Mouse (Mus musculus) layer of hippocampus, postnatal 25 days (tissue): ENCODE data around the gene Lars2. TPM values are rescaled to one million over a fixed set of nuclear protein-coding genes. Genes with fewer than 3 reads are reported as not detected.
"Not testable (repeated sequence)": the region's sequence is repeated elsewhere in the genome, so short reads cannot be mapped to it uniquely, and the experiment has no call there.

Source experiments
- DNase-seq, 2 experiments: peaks; one replicate each; pipeline ENCODE4 v3.0.0; 2022; ENCODE audit warnings: mixed read lengths in 2 of 2, low spot score in 1 of 2; ENCODE audit errors: extremely low spot score in 1 of 2
- total RNA-seq, 2 experiments: library from RNA; stranded (reverse); gene quantifications; 2 replicates each; pipeline ENCODE4 v1.2.3; 2021

Gene Lars2
- total RNA-seq, 2 experiments from 2014 or later, result 45.7 to 46.6 TPM

DNA sequence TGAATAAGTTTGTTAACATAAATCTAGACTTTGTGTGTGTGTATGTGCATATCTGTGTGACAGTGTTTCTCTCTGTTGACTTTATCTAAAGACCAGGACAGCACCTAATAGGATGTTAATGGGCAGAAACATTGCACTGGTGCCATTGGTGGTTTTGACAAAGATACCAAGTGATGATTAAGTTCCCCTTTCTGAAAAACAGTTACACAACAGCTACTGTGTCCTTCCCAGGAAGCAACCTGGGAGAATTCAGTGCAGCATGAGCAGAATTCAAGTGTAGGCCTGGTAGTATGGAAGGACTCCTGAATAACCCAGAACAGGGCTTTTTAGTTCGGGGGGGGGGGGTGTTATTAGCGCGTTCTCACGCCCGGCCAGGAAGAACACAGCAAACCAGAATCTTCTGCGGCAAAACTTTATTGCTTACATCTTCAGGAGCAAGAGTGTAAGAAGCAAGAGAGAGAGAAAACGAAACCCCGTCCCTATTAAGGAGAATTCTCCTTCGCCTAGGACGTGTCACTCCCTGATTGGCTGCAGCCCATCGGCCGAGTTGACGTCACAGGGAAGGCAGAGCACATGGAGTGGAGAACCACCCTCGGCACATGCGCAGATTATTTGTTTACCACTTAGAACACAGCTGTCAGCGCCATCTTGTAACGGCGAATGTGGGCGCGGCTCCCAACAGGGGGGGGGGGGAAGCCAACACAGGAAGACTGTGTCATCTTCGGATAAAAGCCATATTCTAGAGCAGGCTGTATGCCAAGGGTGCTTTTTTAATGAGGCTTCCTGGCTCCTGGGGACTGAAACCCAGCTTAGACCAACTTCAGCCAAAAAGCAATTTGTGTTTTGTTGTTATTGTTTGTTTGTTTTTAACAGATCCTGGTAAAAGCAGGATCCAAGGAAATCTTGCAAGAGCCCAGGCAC lies 21.6 kb downstream of the Lars2 start:
- DNase-seq, result not testable (repeated sequence)

DNA sequence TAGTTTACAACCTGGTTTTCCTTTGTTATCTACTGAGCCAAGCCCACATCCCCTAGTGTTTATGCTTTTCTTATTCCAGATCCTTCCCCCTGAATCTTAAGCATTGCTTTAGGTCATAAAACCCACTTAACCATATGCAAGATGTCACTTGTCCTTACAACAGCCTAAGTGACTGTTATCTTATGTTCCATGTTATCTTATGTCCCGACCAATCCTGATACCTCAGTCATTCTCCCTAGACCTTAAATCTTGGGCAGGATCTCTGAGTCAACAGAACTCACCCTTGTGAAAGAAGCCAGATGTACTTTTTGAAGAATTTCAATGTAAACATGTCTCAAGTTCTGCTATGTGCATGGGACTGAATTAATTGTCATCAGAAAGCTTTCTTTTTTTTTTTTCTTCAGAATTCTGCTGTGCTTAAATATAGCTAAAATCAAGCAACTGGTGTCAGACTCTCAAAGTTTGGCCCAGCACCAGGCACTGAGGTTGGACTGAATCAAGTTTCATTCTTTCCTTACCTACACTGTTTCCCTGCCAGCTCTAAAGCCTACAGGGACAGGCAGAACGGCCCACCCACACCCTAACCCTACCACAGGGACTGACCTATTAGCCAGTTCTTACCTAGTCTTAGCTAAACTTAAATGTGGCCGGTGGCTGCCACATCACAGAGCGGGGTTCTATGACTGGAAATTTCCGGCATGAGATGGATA lies 24.6 kb downstream of the Lars2 start:
- DNase-seq, result no peak

DNA sequence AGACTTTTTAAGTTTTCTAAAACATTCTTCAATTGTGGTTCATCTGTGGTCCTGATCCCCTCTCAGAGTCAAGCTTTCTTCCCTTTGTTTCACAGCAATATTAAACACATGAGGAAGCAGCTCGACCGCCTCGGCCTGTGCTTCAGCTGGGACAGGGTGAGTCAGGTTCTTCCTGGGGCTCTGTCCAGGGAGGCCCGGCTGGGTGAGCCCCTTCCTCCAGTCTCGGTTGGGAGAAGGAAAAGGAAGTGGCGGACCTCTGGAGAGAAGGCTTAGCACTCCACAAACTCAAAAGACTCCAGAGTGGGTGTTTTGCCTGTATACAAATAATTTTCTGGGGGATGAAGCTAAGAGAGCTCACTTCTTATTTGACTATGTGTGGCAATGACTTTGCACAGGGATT lies 28.1 kb downstream of the Lars2 start:
- DNase-seq, result no peak

DNA sequence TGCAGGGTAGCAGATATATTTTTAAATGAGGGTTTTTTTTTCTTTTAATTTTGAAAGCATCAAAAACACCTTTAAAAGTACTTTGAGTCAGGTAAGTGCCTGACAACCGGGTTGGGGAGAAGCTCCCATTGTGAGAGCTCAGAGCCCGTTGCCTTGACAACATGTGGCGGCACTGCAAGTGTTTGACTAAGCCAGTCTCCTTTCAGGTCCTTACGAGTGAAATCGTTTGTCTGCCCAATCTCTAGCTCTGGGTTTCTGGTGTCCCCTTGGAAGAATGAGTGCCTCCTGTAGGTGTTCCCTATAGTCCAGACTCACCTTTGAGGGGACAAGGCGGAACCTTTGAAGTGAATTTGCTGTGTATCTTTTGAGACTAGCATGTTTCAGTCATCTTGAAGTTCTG lies 31.0 kb downstream of the Lars2 start:
- no peak for DNase-seq

DNA sequence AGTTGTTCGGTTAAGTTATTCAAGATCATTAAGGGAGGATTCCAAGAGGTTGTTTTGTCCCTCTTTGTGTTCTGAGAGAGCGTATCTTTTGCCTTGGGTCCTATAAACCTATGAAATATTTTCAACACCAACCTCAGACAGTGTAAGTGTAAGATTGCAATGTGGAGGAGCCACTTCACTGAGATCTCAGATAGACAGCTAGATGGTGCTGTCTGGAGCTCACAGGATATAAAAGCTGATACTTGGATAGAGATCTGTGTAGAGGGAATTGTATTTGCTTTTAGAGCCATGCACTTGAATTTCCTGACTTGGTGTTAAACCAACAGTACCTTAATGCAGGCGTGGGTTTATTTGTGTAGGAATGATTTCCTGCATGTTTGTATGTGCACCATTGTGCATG lies 35.5 kb downstream of the Lars2 start:
- no peak for DNase-seq

DNA sequence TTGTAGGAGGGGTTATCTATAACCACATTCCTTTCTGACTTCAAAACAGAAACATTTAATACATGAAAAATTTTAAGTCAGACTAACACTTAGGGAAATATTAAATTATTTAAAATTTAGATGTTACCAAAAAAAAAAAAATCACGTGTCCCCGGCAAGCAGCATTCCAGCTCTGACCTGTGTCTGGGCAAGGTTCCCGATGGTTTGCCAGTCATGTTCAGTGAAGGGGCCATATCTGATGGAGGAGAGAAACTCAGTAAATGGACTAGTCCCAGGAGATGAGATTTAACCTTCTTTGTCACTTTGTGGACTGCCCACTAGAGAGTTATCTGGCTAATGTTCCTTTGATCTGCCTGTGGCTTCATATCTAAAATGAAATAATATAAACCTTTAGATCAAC lies 36.3 kb downstream of the Lars2 start:
- no peak for DNase-seq

DNA sequence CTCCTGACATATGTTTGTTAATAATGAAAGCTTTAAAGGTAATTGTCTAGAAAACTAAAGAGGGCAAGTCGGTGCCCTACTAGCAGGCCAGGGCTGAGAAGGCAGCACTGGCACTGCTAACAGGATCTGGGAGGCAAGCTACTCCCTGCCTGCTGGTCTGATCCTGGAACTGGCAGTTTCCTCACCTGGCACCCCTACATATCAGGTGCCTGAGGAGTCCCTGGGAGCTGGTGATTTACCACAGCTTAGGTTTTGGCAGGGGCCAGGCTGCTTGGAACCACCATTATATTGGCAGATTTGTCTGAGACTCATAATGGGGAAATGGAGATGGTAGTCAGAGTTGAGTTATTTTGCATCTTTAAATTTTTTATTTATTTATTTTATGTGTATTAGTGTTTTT lies 38.5 kb downstream of the Lars2 start:
- DNase-seq, result no peak

DNA sequence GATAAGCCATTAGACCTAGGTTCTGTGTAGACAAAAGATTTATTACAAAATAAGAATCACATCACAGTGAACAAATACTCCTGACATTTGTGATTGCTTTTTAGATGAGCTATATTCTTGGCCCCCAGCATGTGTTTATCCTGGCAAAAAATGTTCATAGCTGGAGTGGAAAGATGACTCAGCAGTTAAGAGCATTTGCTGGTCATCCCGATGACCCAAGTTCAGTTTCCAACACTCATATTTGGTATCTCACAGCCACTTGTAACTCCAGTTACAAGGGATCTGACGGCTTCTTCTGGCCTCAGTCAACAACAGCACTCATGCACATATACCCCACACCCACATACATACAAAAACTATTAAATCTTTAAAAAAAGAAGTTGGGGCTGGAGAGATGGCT lies 42.0 kb downstream of the Lars2 start:
- no peak for DNase-seq

DNA sequence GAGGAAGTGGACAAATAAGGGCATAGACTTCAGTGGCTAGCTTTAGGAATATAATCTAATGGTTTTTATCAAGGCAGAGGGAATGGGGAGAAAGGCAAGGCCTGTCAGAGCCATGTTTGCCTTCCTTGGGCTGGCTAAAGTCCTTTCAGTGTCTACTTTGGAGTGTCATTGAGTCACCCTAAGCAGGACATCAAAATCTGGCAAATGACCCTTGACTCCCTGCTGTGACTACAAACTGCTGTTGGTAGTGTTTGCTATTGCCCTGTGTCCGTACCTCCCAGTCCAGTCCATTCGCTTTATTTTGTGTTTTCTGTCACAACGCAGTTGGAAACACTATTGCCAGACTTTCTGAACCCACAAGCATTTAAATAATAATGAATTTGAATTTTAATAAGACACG lies 63.1 kb downstream of the Lars2 start:
- DNase-seq, result no peak

DNA sequence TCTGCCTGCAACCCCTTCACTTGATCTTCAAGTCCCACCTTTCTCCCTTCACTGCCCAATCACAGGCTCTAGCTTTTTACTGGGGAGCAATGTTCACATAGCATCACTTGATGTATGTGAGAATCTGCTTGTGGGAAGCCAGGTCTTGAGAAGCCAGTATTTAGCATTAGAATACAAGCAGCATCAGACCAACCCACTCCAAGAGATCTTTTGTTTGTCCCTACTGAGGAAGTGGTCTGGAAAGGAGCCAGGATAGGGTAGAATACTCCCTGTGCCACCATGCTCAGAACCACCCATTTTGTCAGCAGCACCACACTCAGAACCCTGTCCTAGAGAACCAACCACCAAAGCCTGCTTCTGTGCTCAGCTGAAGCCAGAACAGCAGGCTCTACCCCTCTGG lies 64.2 kb downstream of the Lars2 start:
- DNase-seq, result no peak

DNA sequence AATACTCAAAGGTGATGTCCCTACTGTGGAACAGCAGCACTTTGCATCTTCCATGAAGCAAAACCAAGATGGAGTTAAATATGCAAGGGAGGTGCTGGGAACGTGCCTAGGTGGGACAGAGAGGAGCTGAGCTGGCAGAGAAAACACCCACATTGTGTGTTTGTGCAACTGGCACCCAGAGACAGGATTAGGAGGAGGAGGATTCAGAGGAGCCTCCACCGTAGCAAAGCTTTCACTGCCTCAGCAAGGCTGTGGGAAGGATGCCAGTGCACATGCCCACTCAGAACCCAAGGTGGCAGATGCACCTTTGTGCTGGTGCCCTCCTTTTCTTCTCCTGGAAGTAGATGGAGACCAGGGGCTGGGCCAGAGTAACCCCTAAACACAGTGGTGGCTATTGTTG lies 71.5 kb downstream of the Lars2 start:
- no peak for DNase-seq

DNA sequence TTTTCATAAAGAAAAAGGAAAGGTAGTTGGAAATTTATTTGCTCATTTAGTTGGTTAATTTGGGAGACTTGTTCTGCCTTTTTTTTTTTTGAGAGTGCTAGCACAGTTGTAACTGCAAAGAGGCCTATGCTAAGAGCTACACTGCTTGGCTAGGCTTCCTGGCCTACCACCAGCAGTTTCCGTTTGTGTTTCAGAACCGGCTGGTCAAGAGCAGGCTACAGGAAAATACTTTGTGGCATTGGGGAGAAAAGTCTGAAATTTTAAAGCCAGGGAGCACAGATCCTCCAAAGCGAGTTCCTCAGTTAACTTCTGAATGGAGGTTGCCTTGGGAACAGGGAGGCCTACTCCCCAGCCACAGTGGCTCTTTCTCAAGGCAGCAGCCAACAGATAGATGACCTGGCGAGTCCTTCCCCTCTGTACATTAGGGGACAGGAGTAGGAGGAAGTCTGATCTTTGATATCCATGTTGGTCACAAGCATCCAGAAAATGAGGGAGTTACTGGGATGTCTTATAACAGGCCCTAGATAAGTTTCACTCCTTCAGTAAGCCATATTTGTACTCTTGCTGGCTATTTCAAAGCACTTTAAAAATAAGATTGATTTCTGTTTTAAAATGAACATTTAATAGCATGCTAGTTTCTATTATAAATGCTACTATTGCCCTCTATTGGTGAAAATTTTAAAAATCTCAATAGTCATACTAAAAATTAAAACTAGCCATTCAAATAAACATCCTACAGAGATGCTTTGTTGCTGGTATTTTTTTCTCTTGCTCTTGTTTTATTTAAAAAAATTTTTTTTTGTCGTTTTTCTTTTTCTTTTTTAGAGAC lies 73.7 kb downstream of the Lars2 start:
- DNase-seq, result no peak

DNA sequence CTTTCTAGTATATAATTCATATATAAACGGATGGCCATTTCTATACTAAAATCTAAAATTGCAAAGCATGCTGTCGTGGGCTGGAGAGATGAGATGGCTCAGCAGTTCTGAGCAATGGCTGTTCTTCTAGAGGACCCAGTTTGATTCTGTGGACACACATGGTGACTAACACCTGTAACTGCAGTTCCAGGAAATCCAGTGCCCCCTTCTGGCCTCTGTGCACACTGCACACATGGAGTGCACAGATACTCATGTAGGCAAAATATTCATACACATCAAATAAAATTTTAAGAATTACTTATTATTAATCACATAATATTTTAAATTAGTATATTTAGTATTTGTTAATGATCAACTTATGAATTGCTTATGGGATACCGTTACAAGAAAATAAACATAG lies 80.4 kb downstream of the Lars2 start:
- DNase-seq, result not testable (repeated sequence)

DNA sequence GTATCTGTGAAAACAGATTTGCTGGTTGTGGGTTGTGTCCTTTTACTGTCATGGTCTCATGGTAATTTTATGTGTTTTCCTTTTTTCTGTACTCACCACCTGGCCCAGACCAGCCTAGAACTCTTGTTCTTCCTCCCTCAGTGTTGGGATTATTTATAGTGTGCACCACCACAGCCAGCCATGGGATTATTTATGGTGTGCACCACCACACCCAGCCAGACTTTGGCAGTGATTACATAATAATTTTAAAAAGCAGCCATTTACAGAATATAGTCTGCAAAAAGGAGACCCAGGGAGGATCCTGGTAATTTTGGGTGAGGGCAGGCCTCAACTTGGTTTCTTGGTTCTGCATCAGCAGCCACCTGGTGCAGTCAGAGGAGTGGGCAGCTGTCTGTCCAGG lies 81.9 kb downstream of the Lars2 start:
- no peak for DNase-seq

DNA sequence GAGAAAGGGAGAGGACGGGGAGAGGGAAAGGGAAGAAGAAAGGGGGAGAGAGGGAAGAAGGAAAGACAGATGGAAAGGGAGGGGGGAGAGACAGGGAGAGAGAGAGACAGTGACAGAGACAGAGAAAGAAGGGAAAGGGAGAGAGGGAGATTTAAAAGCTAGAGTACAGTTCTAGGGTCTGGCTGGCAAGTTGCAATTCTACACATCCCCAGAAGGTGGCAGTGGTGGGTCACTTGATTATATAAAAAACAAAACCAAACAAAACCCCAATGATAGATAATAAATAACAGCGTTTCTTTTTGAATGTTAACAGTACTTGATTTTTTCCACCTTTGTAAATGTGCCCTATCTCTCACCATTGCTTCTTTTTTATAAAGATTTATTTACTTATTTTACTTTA lies 83.4 kb downstream of the Lars2 start:
- DNase-seq, result peak; percentile 50 to 80

DNA sequence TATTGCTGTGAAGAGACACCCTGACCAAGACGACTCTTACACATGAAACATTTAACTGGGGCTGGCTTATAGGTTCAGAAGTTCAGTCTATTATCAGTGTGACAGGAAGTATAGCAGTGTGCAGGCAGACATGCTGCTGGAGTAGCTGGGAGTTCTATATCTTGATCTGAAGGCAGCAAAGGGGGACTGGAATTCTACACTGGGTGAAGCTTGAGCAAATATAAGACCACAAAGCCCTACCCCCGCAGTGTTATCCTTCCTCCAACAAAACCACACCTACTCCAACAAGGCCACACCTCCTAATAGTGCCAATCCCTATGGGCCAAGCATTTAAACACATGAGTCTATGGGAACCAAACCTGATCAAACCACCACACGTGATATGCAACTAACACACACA lies 85.0 kb downstream of the Lars2 start:
- DNase-seq, result no peak

DNA sequence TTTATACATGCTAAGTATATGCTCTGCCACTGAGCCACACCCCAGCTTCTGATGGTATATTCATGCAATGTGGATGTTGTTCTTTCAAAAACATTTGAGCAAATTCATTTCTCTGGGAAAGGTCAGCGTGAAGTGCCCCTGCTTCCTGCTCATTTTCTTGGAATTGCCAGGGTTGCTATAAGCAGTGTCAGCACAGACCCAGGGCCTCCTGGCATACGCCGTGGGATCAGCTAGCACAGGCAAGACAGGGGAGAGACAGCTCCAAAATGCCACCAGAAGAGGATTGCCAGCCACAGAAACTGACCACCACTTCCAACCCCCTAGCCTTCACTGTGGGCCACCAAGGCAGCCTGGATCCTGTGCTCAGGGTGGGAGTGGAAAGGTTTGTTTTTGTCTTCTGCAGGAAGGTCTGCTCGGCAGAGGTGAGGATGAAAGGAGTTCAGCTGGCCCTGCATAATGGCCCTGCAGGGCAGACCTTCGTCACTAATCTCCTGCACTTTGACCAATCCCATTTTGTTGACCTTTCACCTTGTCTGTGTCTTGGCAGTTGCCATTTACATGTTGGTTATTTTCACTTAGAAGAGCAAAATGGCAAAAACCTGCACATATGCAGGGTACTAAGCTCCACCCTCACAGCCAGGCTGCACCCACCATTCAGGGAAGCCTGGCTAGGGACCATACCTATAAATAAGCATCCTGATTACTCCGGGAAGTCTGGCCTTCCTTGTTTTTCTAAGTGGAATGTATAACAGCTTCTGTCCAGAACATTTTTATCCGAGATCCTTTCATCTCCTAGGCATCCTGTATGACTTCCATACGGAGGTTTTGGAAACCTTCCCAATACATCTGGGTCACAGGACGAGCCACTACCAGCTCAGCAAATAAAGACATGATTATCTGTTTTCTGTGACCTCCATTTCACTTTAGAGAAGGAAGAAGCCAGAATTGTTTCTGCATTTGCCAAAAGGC lies 90.2 kb downstream of the Lars2 start:
- DNase-seq, result no peak

DNA sequence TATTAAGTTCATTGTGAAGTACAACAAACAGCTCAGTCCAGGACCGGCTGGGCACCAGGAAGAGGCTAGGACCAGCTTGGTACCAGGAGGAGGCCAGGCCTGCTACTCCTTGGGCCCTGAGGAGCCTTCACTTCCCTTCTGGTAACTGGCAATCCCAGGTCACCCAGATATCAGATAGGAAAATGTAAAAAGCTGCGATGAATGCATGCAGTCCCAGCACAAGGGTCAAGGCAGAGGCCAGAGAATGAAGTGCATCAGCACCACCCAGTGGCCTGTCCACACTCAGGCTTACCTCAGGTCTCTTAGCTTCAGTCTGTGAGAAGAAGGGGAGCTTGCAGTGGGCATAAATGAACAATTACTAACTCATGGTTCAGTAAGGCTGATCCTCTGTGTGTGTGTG lies 90.9 kb downstream of the Lars2 start:
- no peak for DNase-seq

DNA sequence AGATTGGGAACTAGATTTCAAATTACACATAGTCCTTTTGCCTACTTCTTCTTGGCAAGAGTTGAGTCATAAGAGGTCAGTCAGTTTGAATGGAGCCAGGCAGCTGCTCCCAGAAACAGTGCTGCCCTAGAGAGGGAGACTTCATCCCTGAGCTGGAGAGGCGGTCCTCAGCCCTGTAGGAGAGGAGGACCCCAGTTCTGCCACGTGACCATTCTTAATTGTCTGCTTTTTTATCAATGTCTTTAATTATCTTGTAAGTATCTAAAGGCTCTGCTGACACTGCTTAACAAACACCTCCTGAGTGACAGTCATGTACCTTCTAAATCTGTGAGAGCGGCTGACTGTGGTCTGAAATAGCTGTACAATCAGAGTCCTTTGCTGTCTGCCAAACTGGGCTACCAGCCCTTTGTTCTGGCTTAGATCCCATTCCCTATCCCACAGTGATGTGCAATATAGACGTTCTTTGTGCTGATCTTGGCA lies 100.5 kb downstream of the Lars2 start:
- no peak for DNase-seq
